Mouse (Mus musculus): ENCODE data around the gene Metap1d.

The Metap1d gene

DNA sequence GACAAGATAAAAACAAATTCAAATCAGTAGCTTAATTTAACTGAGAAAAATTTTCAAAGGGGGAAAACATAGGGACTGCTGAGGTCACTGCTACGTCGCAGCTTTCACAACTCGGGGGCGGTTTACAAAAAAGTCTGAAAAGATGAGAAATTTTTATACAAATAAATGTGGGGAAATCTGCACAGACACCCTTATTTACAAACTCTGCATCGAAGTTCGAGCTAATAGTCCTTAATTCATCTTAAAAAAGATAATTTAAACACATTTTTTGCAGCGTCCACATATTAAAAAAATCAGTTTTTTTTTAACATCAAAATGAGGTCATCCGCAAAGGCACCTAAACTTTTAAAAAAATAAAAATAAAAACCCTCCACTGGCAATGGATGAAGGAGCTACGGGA lies 90.5 kb downstream of the Metap1d start:
- DNase-seq (ENCODE audit: extremely low read depth, low read depth, low spot score) = no peak

DNA sequence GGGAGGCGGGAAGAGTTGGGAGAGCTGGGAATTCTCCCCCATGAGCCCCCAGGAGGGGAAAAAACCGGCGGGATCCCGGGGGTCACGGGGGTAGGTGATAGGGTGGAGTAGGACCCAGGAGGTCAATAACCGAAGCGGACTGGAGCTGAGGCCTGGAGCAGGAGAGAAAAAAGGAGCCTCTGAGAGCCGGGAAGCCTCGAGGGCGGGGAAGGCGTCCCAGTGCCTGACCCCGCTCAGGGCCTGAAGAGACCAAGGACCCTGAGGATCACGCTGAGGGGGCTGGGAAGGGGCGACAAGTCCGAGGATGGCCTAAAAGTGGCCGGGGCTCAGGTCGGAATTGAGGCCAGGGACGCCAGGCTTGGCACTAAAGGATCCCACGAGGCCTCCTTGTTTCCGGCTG lies 90.9 kb downstream of the Metap1d start:
- no peak for DNase-seq (ENCODE audit: extremely low read depth, low read depth, low spot score)

GRCm38 (mm10) chr2:71544391-71545285 lies 91.6 kb downstream of the Metap1d start:
- no peak for DNase-seq (ENCODE audit: extremely low read depth, low read depth, low spot score)

GRCm38 (mm10) chr2:71545401-71545881 lies 92.4 kb downstream of the Metap1d start:
- no peak for DNase-seq (ENCODE audit: extremely low read depth, low read depth, low spot score)

- no peak for DNase-seq (ENCODE audit: extremely low read depth, low read depth, low spot score)
Measured at GRCm38 (mm10) chr2:71545882-71546639, 93.0 kb downstream of the Metap1d start.

DNA sequence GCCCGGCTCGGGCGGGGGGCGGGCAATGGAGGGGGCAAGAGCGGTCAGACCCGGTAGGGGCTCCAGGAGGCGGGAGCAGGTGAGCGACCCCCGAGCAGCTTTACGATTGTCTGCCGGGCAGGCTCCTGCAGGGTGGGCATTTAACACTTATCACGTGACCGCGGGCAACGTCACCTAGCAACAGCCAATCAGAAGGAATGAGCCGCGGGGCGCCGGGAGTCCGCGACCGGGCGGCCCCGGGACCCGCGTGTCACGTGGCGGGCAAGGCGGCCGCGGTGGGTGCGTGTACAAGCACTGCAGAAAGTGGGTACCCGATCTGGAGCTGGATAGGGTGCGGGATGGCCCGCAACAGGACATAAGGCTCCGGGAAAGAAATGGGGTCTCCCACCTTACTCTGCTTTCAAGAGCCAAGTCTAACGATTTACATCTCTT lies 93.6 kb downstream of the Metap1d start, which contains the start of gene Dlx2:
Dlx2 (minus strand) TSS at position 115 of the 432 bp plus-strand sequence.
- no peak for DNase-seq (ENCODE audit: extremely low read depth, low read depth, low spot score)

DNA sequence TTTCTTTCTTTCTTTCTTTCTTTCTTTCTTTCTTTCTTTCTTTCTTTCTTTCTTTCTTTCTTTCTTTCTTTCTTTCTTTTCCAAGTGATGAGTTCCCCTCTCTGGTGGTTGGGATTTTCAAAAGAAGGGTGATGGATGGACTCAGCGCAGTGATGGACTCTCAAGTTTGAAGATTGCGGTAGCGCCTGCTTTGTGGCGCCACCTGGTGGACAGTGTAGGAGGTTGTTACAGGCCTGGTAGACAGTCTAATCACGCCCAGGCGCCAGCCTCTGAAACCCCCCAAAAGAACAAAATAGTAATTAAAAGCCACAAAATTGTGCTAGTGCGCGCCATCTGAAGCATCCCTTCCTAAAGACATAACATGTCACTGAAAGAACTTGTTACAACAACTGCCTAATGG lies 94.8 kb downstream of the Metap1d start:
- no peak for DNase-seq (ENCODE audit: extremely low read depth, low read depth, low spot score)

GRCm38 (mm10) chr2:71550330-71550729 lies 97.3 kb downstream of the Metap1d start:
- DNase-seq (ENCODE audit: extremely low read depth, low read depth, low spot score) = no peak

- no peak for DNase-seq (ENCODE audit: extremely low read depth, low read depth, low spot score)
Measured at GRCm38 (mm10) chr2:71551704-71552103, 98.6 kb downstream of the Metap1d start.

GRCm38 (mm10) chr2:71556071-71556470 lies 103.0 kb downstream of the Metap1d start:
- no peak for DNase-seq (ENCODE audit: extremely low read depth, low read depth, low spot score)

GRCm38 (mm10) chr2:71566466-71566865 lies 113.4 kb downstream of the Metap1d start:
- no peak for DNase-seq (ENCODE audit: extremely low read depth, low read depth, low spot score)

DNA sequence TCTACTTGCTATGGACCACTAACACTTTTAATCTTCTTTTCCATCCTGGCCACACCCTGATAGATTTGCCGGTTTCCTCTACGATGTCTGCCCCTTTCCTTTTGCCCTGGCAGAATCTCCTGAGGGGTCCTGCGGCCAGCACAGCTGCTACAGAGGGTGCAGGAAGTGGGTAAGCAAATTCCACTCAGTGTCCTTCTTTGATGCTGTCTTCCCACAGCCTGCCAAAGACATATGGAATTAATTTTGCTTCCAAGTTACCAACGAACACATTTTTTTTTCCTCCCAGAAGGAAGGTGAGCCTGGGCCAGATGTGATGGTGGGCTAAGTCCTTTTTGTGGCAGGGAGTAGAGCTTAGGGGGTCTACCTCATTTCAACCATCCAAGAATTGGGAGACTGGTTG lies 120.7 kb downstream of the Metap1d start:
- no peak for DNase-seq (ENCODE audit: extremely low read depth, low read depth, low spot score)

Measured in fat pad, adult 2 months (tissue).